Mouse (Mus musculus) ES-Bruce4 (cell line): ENCODE measurements around the gene Deup1. TPM values are rescaled to one million over a fixed set of nuclear protein-coding genes. Genes with fewer than 3 reads are reported as not detected.

ENCODE experiments used
- H3K27ac ChIP-seq: 2 replicates; pipeline ENCODE4 v1.5.1; 2012; ENCODE audit warnings: low read length, inconsistent platforms; ENCODE audit not compliant: insufficient read depth
- H3K27me3 ChIP-seq: 2 replicates; pipeline ENCODE4 v1.6.1; 2012; ENCODE audit warnings: mild to moderate bottlenecking, low read length, inconsistent platforms; ENCODE audit not compliant: control insufficient read depth, poor library complexity, insufficient read depth, severe bottlenecking
- H3K36me3 ChIP-seq: 2 replicates; pipeline ENCODE4 v1.6.1; 2012; ENCODE audit warnings: inconsistent platforms, mild to moderate bottlenecking, low read length, moderate library complexity; ENCODE audit not compliant: control insufficient read depth, poor library complexity, insufficient read depth, severe bottlenecking
- H3K4me1 ChIP-seq: one replicate; pipeline ENCODE4 v1.8.1; 2011; ENCODE audit warnings: low read length; ENCODE audit not compliant: control insufficient read depth, insufficient read depth
- H3K4me3 ChIP-seq: 2 replicates; pipeline ENCODE4 v1.5.1; 2011; ENCODE audit warnings: low read depth, mild to moderate bottlenecking, low read length
- H3K9ac ChIP-seq: 2 replicates; pipeline ENCODE4 v1.6.1; 2012; ENCODE audit warnings: low read depth, mild to moderate bottlenecking, inconsistent platforms; ENCODE audit not compliant: poor library complexity, severe bottlenecking
- H3K9me3 ChIP-seq: replicated peaks from 2 replicates; pipeline ENCODE4 v1.6.1; 2012; ENCODE audit warnings: mild to moderate bottlenecking, low read length, inconsistent platforms; ENCODE audit not compliant: control insufficient read depth, poor library complexity, insufficient read depth, severe bottlenecking
- CTCF ChIP-seq: IDR thresholded peaks from one replicate; pipeline ENCODE4 v1.8.1; 2011; ENCODE audit warnings: low read depth, low read length
- EP300 ChIP-seq: IDR thresholded peaks from 2 replicates; pipeline ENCODE4 v1.6.1; 2011; ENCODE audit warnings: low read depth, low read length; ENCODE audit not compliant: insufficient read depth
- POLR2A ChIP-seq: IDR thresholded peaks from one replicate; pipeline ENCODE4 v1.8.1; 2011; ENCODE audit warnings: low read length; ENCODE audit not compliant: insufficient read depth
- polyA plus RNA-seq: library from polyadenylated mRNA; stranded (reverse); fragments of >200 nt; gene quantifications from 2 replicates; pipeline ENCODE4 v1.2.4, GENCODE M21; 2011; ENCODE audit warnings: low read depth; ENCODE audit not compliant: missing spikeins, insufficient read depth, insufficient read length

Gene Deup1
- polyA plus RNA-seq, 1 experiment, result not detected

- peaks cover 2% of the 10 kb centered on the region for H3K4me1 ChIP-seq
- no peaks in the 10 kb centered on the region for H3K27me3 ChIP-seq
- TF ChIP-seq POLR2A, result no peak
- no peak for TF ChIP-seq CTCF
- TF ChIP-seq EP300, result no peak
- no peaks in the 10 kb centered on the region for H3K9me3 ChIP-seq
- no peaks in the 10 kb centered on the region for H3K36me3 ChIP-seq
- no peak overlapping the region for H3K4me3 ChIP-seq
- no peak overlapping the region for H3K27ac ChIP-seq
- H3K9ac ChIP-seq, result no peak overlapping the region
Measured at GRCm38 (mm10) chr9:15541735-15542354, 85.9 kb downstream of the Deup1 start.

DNA sequence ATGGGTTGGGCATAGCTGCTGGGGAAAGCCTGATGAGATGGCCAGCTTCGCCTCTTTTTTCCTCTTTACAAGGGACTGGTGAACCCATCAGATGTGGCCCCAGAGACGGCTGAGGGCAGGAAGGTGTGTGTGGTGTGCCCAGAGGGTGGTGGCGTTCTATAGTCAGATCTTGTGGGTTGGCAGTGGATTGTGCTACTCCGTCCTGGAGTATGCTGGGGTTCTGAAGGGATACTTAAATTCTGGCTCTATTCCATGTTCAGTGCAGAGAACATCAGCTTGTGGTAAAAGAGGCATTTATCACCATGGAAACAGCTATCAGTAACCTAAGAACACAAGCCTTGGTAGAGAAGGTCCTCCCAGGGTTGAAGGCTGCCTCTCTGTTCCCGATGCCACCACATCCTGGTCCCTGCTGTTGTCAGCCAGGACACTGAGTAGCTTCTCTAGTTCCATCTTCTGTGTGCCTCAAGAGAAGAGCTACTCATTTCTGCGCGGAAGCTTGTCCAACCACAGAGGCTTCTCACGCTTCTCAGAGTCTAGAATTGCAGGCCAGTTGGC is 88.7 kb downstream of the Deup1 start:
- Histone ChIP-seq H3K4me1 (no peaks in the 10 kb centered on the region), H3K9me3 (no peaks in the 10 kb centered on the region), H3K27ac (no peak overlapping the region), H3K4me3 (no peak overlapping the region), H3K9ac (no peak overlapping the region), H3K36me3 (no peaks in the 10 kb centered on the region), H3K27me3 (no peaks in the 10 kb centered on the region)
- no peak for TF ChIP-seq POLR2A
- TF ChIP-seq CTCF, result no peak
- no peak for TF ChIP-seq EP300

GRCm38 (mm10) chr9:15537455-15538048 is 90.2 kb downstream of the Deup1 start:
- H3K27ac ChIP-seq, result no peak overlapping the region

DNA sequence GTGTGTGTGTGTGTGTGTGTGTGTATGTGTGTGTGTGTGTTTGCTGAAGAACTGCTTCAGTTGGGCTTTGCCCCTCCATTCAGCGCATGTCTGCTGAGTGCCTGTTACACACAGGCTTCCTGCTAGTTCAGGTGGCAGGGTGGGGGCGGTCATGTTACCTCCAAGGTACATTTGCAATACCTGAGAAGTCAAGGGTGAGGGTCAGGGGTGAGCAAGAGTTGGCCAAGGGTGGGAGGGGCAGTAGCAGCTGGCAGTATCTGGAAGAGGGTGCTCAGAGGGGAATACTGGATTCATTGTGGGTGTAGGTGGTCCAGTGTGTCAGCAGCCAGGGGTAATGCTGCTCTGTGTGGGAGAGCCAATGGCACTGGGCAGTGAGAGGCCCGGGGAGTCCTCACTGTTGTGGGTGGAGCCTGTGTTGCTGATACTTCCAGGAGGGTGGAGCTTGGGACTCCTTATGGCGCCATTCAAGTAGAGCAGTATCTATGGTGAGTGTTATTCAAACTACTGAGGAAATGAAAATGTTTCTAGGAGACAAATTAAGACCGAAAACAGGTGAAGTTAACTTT is 90.8 kb downstream of the Deup1 start:
- Histone ChIP-seq H3K27me3 (no peaks in the 10 kb centered on the region), H3K4me3 (no peak overlapping the region), H3K9me3 (no peaks in the 10 kb centered on the region), H3K9ac (no peak overlapping the region), H3K36me3 (no peaks in the 10 kb centered on the region), H3K27ac (no peak overlapping the region), H3K4me1 (no peaks in the 10 kb centered on the region)
- TF ChIP-seq POLR2A (no peak), EP300 (no peak), CTCF (no peak)

More at GRCm38 (mm10) chr9:15537455-15538048, 90.2 kb downstream of the Deup1 start:
- H3K4me3 ChIP-seq, result no peak overlapping the region
- no peak overlapping the region for H3K9ac ChIP-seq
- no peaks in the 10 kb centered on the region for H3K9me3 ChIP-seq
- no peaks in the 10 kb centered on the region for H3K27me3 ChIP-seq
- H3K36me3 ChIP-seq, result no peaks in the 10 kb centered on the region
- peak; percentile 8 for TF ChIP-seq CTCF
- TF ChIP-seq POLR2A, result no peak
- no peaks in the 10 kb centered on the region for H3K4me1 ChIP-seq

- H3K27me3 ChIP-seq, result no peaks in the 10 kb centered on the region
- H3K36me3 ChIP-seq, result no peaks in the 10 kb centered on the region
- no peak overlapping the region for H3K9ac ChIP-seq
- H3K4me3 ChIP-seq, result no peak overlapping the region
- H3K27ac ChIP-seq, result no peak overlapping the region
- H3K9me3 ChIP-seq, result no peaks in the 10 kb centered on the region
- no peak for TF ChIP-seq EP300
- no peak for TF ChIP-seq CTCF
- TF ChIP-seq POLR2A, result no peak
- no peaks in the 10 kb centered on the region for H3K4me1 ChIP-seq
Measured at GRCm38 (mm10) chr9:15535418-15535817, 92.3 kb downstream of the Deup1 start.

DNA sequence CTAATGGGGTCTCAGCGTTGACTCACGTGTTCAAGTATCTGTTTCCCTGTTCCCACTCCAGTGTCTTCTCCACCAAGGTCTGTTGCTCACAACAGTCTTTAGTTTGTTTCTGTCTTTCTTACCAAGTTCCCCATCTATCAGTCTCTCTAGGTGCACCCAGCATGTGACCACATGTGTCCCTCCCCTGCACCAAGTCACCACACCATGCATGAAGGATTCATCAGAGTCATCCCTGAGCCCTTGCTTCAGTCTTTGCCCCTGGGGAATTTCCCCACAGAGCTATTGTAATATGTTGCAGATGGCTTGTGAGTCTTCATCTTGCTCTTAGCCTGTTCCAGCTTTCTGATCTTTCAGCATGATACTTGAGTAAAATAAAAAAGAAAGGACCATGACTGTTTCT is 93.6 kb downstream of the Deup1 start:
- Histone ChIP-seq H3K36me3 (no peaks in the 10 kb centered on the region), H3K9me3 (no peaks in the 10 kb centered on the region)

More for the DNA sequence above, 93.6 kb downstream of the Deup1 start:
- no peak overlapping the region for H3K9ac ChIP-seq
- no peaks in the 10 kb centered on the region for H3K4me1 ChIP-seq
- H3K27me3 ChIP-seq, result no peaks in the 10 kb centered on the region
- no peak overlapping the region for H3K4me3 ChIP-seq
- TF ChIP-seq POLR2A (no peak), EP300 (no peak), CTCF (no peak)
- no peak overlapping the region for H3K27ac ChIP-seq
